Mouse (Mus musculus) gastrocnemius, adult 2 months (tissue): Measurements from ENCODE around the gene Ephb2. TPM values are rescaled to one million over a fixed set of nuclear protein-coding genes. Genes with fewer than 3 reads are reported as not detected.

Experiments used
- DNase-seq: peaks from one replicate; pipeline ENCODE4 v3.0.0; 2022
- H3K27ac ChIP-seq: fragments of 200-600 bp; 2 replicates; pipeline ENCODE4 v1.8.1; 2022; ENCODE audit warnings: mild to moderate bottlenecking
- H3K4me3 ChIP-seq: fragments of 200-600 bp; 2 replicates; pipeline ENCODE4 v1.8.1; 2022; ENCODE audit warnings: mild to moderate bottlenecking, moderate library complexity
- CTCF ChIP-seq: fragments of 200-600 bp; IDR thresholded peaks from 2 replicates; pipeline ENCODE4 v1.8.1; 2022; ENCODE audit warnings: antibody characterized with exemption, mild to moderate bottlenecking, moderate library complexity
- intact Hi-C: fragments of 180-260 bp; cut with DNase I; formaldehyde crosslinking; loops from one replicate; pipeline ENCODE4 v1.15.1; 2025
- microRNA-seq: library from miRNA; unstranded; fragments of <30 nt; microRNA quantifications from one replicate; pipeline ENCODE4 v1.2.0, GENCODE M21; 2021
- total RNA-seq, 2 experiments: library from RNA; stranded (reverse); gene quantifications; 2 replicates each; pipeline ENCODE4 v1.2.3; 2021

Ephb2 gene
- total RNA-seq, 2 experiments from 2014 or later: 0.26 to 1.9 TPM

- TF ChIP-seq CTCF: no peak; the same call in 1 of the 2 replicates
- Histone ChIP-seq H3K4me3 (no peak overlapping the region), H3K27ac (no peak overlapping the region)
- no peak for DNase-seq
- intact Hi-C loops: loop anchor here (5.0 kb wide), 1 partner anchor 143 kb away; no protein-coding TSS in a partner anchor
These were observed 235.9 kb downstream of the Ephb2 start for GRCm38 (mm10) chr4:136599869-136600268.

- Histone ChIP-seq H3K4me3 (no peak overlapping the region), H3K27ac (no peak overlapping the region)
- no peak for TF ChIP-seq CTCF
- no peak for DNase-seq
- intact Hi-C loops: no loop called here
These were observed 237.4 kb downstream of the Ephb2 start for GRCm38 (mm10) chr4:136598268-136598876.

Small RNA genes within 50 kb of the gene (microRNA-seq; reads per million reads assigned to microRNA genes)
- gene Gm22180: not detected

Other genes starting within 250 kb of the Ephb2 start
- 10 to 100 TPM; 18.2 to 20.0 TPM for gene Kdm1a, start 233.3 kb downstream of the Ephb2 start, total RNA-seq
- not detected for gene Tex46, start 225.6 kb downstream of the Ephb2 start, total RNA-seq
- not detected for gene Lactbl1, start 213.4 kb downstream of the Ephb2 start, total RNA-seq
- 10 to 100 TPM in 1 of 2 experiments, 1 to 10 TPM in 1; 8.4 to 18.3 TPM for gene C1qb, start 50.2 kb upstream of the Ephb2 start, total RNA-seq
- gene C1qc, start 57.1 kb upstream of the Ephb2 start, total RNA-seq: 10 to 100 TPM in 1 of 2 experiments, 1 to 10 TPM in 1; 7.6 to 15.4 TPM
- gene C1qa, start 62.8 kb upstream of the Ephb2 start, total RNA-seq: 10 to 100 TPM in 1 of 2 experiments, 1 to 10 TPM in 1; 7.0 to 15.8 TPM
- not detected for gene Epha8, start 120.8 kb upstream of the Ephb2 start, total RNA-seq
- gene Zbtb40, start 212.8 kb upstream of the Ephb2 start, total RNA-seq: 1 to 10 TPM; 8.4 to 9.5 TPM